14 mouse cellular contexts compared by ENCODE assay signal in the genomic region with DNA sequence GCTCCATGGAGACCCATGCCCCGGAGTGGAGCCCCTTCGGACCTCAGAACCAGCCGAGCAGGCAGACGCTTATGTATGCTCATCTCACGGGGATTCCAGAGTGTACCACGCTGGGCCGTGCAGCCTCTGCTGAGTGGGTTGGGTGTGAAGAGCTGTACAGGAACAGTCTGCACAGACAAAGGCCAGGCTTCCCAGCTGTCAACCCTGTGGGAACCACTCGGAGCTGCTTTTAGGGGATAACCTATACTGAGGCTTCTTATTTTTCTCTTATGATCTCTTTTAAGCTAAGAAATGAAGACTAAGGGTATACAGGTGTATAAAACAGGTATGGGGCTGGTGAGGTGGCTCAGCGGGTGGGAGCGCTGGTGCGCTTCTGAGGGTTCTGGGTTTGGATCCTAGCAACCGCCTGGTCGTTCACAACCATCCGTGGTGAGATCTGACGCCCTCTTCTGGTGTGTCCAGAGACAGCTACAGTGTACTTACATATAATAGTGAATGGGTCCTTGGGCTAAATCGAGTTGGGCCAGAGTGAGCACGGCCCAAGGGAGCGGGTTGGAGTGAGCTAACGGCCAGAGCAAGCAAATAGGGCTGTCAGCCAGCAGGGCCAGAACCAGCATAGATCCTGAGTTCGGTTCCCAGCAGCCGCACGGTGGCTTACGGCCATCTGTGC. TPM values are rescaled to one million over a fixed set of nuclear protein-coding genes. Genes with fewer than 3 reads are reported as not detected.
DNase-seq lines count a peak whose midpoint lies in the region; ATAC-seq and TF ChIP-seq lines count a peak whose summit lies in the region.
"Had no signal": no experiment of that assay in that cellular context is flagged by ENCODE, and none has a peak within 500 bp of the region (broad histone marks: within the 10 kb centered on the region; RNA-seq: fewer than 3 reads in every experiment).

No protein-coding gene starts in this region.

- no peak overlapping the region for H3K4me2 ChIP-seq in embryonic facial prominence, embryonic 12.5 days (replicated peaks)
- H3K4me2 ChIP-seq: intestine, embryonic 15.5 days had no signal

- H3K4me1 ChIP-seq in embryonic facial prominence, embryonic 12.5 days: peaks cover 2% of the 10 kb centered on the region; the same call in 1 of the 2 replicates
- peaks cover 14% of the 10 kb centered on the region; the same call in 1 of the 2 replicates for H3K4me1 ChIP-seq in embryonic facial prominence, embryonic 10.5 days
- peaks cover 52% of the 10 kb centered on the region for H3K4me1 ChIP-seq in thymus, adult 2 months (replicated peaks; ENCODE audit: control insufficient read depth, insufficient read depth, low read length)

- TF ChIP-seq POLR2A in thymus, adult 2 months (IDR thresholded peaks at IDR 0.05; ENCODE audit: control insufficient read depth, extremely low read depth, insufficient read depth, low read length, poor library complexity): no peak

- peak; percentile 35; the same call in 1 of the 2 replicates for ATAC-seq in embryonic facial prominence, embryonic 12.5 days (ENCODE audit: insufficient number of reproducible peaks, insufficient read depth, low FRiP score, low TSS enrichment)
- ATAC-seq: intestine, embryonic 15.5 days had no signal

- H3K4me3 ChIP-seq in embryonic facial prominence, embryonic 12.5 days: no peak overlapping the region
- no peak overlapping the region for H3K4me3 ChIP-seq in embryonic facial prominence, embryonic 10.5 days
- no peak overlapping the region; the same call in 1 of the 2 replicates for H3K4me3 ChIP-seq in layer of hippocampus, adult 2 months
- H3K4me3 ChIP-seq in thymus, adult 2 months (ENCODE audit: control insufficient read depth, insufficient read depth, low read length): no peak overlapping the region
- H3K4me3 ChIP-seq: intestine, embryonic 15.5 days had no signal

- DNase-seq in embryonic facial prominence, embryonic 10.5 days (ENCODE audit: low spot score): no peak
- peak; percentile 54 to 67 for DNase-seq in layer of hippocampus, adult 2 months (ENCODE audit: low spot score in 2 of 2)
- DNase-seq in layer of hippocampus, adult 9-10 months (ENCODE audit: low spot score): no peak
- peak; percentile 69 to 78 for DNase-seq in right cerebral cortex, adult 2 months (ENCODE audit: low spot score in 2 of 2)
- no peak for DNase-seq in right cerebral cortex, postnatal 4 days
- DNase-seq in thymus, adult 2 months: no peak
- DNase-seq: adrenal gland, postnatal 14 days; gastrocnemius, postnatal 14 days; lung, postnatal 36 days; midbrain, embryonic 14.5 days; retina, postnatal 1 day had no signal

- 88% methylated on average over 23 of the region's 23 CpGs for WGBS in embryonic facial prominence, embryonic 12.5 days
- 88% methylated on average over 23 of the region's 23 CpGs for WGBS in embryonic facial prominence, embryonic 10.5 days
- WGBS in thymus, adult 2 months: 89% methylated on average over 23 of the region's 23 CpGs

- H3K27me3 ChIP-seq in embryonic facial prominence, embryonic 12.5 days: no peaks in the 10 kb centered on the region
- H3K27me3 ChIP-seq in embryonic facial prominence, embryonic 10.5 days (replicated peaks; ENCODE audit: low read depth, poor library complexity, severe bottlenecking): no peaks in the 10 kb centered on the region
- no peaks in the 10 kb centered on the region for H3K27me3 ChIP-seq in thymus, adult 2 months (ENCODE audit: control insufficient read depth, insufficient read depth, low read length)
- H3K27me3 ChIP-seq: intestine, embryonic 15.5 days had no signal

- TF ChIP-seq CTCF in layer of hippocampus, adult 2 months (conservative IDR thresholded peaks at IDR 0.05): peak; percentile 50
- TF ChIP-seq CTCF in thymus, adult 2 months (IDR thresholded peaks at IDR 0.05; ENCODE audit: borderline replicate concordance, control insufficient read depth, extremely low read depth, insufficient read depth, low read length, poor library complexity): no peak

- H3K9me3 ChIP-seq in embryonic facial prominence, embryonic 12.5 days: no peaks in the 10 kb centered on the region
- H3K9me3 ChIP-seq in embryonic facial prominence, embryonic 10.5 days: no peaks in the 10 kb centered on the region
- H3K9me3 ChIP-seq: intestine, embryonic 15.5 days had no signal

- H3K27ac ChIP-seq in embryonic facial prominence, embryonic 12.5 days: no peak overlapping the region
- no peak overlapping the region for H3K27ac ChIP-seq in embryonic facial prominence, embryonic 10.5 days (replicated peaks)
- peak overlapping the region; percentile 87 for H3K27ac ChIP-seq in layer of hippocampus, adult 2 months
- no peak overlapping the region for H3K27ac ChIP-seq in thymus, adult 2 months (ENCODE audit: control insufficient read depth, insufficient read depth, low read length)
- H3K27ac ChIP-seq: intestine, embryonic 15.5 days; kidney, postnatal 0 days had no signal

- H3K9ac ChIP-seq in embryonic facial prominence, embryonic 12.5 days: no peak overlapping the region
- H3K9ac ChIP-seq: intestine, embryonic 15.5 days had no signal

- H3K36me3 ChIP-seq in embryonic facial prominence, embryonic 12.5 days: no peaks in the 10 kb centered on the region
- H3K36me3 ChIP-seq in embryonic facial prominence, embryonic 10.5 days (replicated peaks): no peaks in the 10 kb centered on the region
- H3K36me3 ChIP-seq in thymus, adult 2 months (ENCODE audit: control insufficient read depth, insufficient read depth, low read length): peaks cover 4% of the 10 kb centered on the region; the same call in 1 of the 2 replicates
- H3K36me3 ChIP-seq: intestine, embryonic 15.5 days had no signal

RNA-seq across cellular contexts. Expression of gene Cyfip2, which starts 10.9 kb away (rescaled TPM):
- polyA plus RNA-seq in embryonic facial prominence, embryonic 12.5 days (2016; fragmentation: Nextera tagmentation; extraction: Ambion mirVana): 16.0 and 19.2 TPM in 2 replicates
- polyA plus RNA-seq in embryonic facial prominence, embryonic 10.5 days (2016; fragmentation: Nextera tagmentation; extraction: Ambion mirVana): 17.4 and 18.3 TPM in 2 replicates
- 100 to 1,000 TPM; 530 to 540 TPM for total RNA-seq in layer of hippocampus, adult 2 months (2021)
- polyA plus RNA-seq in thymus, adult 2 months (2012; rRNA removed): 85.4 and 114 TPM in 2 replicates

Comparison
In these comparisons a context has a peak if more than half of its experiments do, and no peak if none do; other contexts are left out.
1. DNase-seq: peak in layer of hippocampus, adult 2 months (2 of 2) and right cerebral cortex, adult 2 months (2 of 2); none in embryonic facial prominence, embryonic 10.5 days (single experiment), layer of hippocampus, adult 9-10 months (single experiment), right cerebral cortex, postnatal 4 days (single experiment) and thymus, adult 2 months (single experiment).